Mouse (Mus musculus): ENCODE measurements around the gene Eng. TPM values are rescaled to one million over a fixed set of nuclear protein-coding genes. Genes with fewer than 3 reads are reported as not detected.

Gene Eng
- polyA plus RNA-seq, 1 experiment = 713 TPM

- 87% methylated on average over 10 of the region's 10 CpGs for WGBS
- no peak for TF ChIP-seq CTCF (IDR thresholded peaks at IDR 0.05; ENCODE audit: insufficient read depth, low read length)
- no peak for TF ChIP-seq POLR2A (IDR thresholded peaks at IDR 0.05; ENCODE audit: borderline replicate concordance, extremely low read depth, low read depth, low read length)
- no peak for DNase-seq
- Histone ChIP-seq H3K4me3 (replicated peaks; ENCODE audit: extremely low read depth, low read depth, low read length) (no peak overlapping the region), H3K4me1 (ENCODE audit: control insufficient read depth, insufficient read depth, low read length) (no peaks in the 10 kb centered on the region)
Observed at GRCm38 (mm10) chr2:32683701-32684100, 37.3 kb downstream of the Eng start.

DNA sequence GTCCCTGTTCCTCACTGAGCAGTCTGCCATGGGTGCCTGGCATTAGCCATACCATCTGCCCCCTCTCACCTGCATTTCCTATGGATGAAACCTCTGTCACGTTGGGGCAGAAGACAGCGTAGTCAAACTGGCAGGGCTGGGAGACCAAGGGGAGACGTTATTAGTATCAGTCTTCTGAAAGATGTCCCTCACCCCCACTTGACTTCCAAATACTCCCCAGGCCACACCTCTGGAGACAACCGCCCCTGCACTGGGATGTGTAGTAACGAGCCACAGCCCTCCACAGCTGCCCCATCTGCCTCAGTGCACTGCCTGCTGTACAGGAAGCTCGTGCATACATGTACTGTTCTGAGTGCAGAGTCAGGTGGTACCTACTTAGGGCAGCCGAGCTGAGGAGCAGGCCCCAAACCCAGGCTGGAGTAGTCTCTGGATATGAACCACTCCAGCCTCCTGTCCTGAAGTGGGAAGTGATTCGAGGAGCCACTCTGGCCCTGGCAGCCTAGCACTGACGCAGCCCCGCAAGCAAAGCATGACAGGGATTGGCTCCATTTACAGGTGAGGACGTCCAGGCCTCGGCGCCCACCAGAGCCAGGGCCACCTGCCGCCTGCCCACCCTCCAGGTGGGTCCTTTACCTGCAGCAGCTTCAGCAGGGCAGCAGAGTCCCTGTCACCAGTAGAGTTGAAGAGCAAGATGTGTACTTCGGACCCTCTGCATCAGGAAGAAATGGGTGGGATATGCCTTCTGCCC lies 38.5 kb downstream of the Eng start:
- WGBS = 78% methylated on average over 15 of the region's 15 CpGs
- no peak overlapping the region for H3K4me3 ChIP-seq (replicated peaks; ENCODE audit: extremely low read depth, low read depth, low read length)
- no peak for DNase-seq
- H3K4me1 ChIP-seq (ENCODE audit: control insufficient read depth, insufficient read depth, low read length) = no peaks in the 10 kb centered on the region
- no peak for TF ChIP-seq CTCF (IDR thresholded peaks at IDR 0.05; ENCODE audit: insufficient read depth, low read length)
- TF ChIP-seq POLR2A (IDR thresholded peaks at IDR 0.05; ENCODE audit: borderline replicate concordance, extremely low read depth, low read depth, low read length) = no peak

- no peaks in the 10 kb centered on the region for H3K4me1 ChIP-seq (ENCODE audit: control insufficient read depth, insufficient read depth, low read length)
- no peak for DNase-seq
- no peak for TF ChIP-seq CTCF (IDR thresholded peaks at IDR 0.05; ENCODE audit: insufficient read depth, low read length)
- no peak for TF ChIP-seq POLR2A (IDR thresholded peaks at IDR 0.05; ENCODE audit: borderline replicate concordance, extremely low read depth, low read depth, low read length)
- H3K4me3 ChIP-seq (replicated peaks; ENCODE audit: extremely low read depth, low read depth, low read length) = no peak overlapping the region
- WGBS = 82% methylated on average over 3 of the region's 3 CpGs
Observed at GRCm38 (mm10) chr2:32685807-32686206, 39.4 kb downstream of the Eng start.

- Histone ChIP-seq H3K4me3 (replicated peaks; ENCODE audit: extremely low read depth, low read depth, low read length) (no peak overlapping the region), H3K4me1 (ENCODE audit: control insufficient read depth, insufficient read depth, low read length) (no peaks in the 10 kb centered on the region)
- WGBS = 94% methylated on average over 6 of the region's 6 CpGs
- no peak for DNase-seq
- no peak for TF ChIP-seq CTCF (IDR thresholded peaks at IDR 0.05; ENCODE audit: insufficient read depth, low read length)
Observed at GRCm38 (mm10) chr2:32686640-32687039, 40.2 kb downstream of the Eng start.

GRCm38 (mm10) chr2:32687562-32687961 lies 41.2 kb downstream of the Eng start:
- Histone ChIP-seq H3K4me1 (ENCODE audit: control insufficient read depth, insufficient read depth, low read length) (no peaks in the 10 kb centered on the region), H3K4me3 (replicated peaks; ENCODE audit: extremely low read depth, low read depth, low read length) (no peak overlapping the region)
- no peak for DNase-seq
- WGBS = 95% methylated on average over 8 of the region's 8 CpGs
- TF ChIP-seq CTCF (IDR thresholded peaks at IDR 0.05; ENCODE audit: insufficient read depth, low read length) (no peak), POLR2A (IDR thresholded peaks at IDR 0.05; ENCODE audit: borderline replicate concordance, extremely low read depth, low read depth, low read length) (no peak)

- H3K4me3 ChIP-seq (replicated peaks; ENCODE audit: extremely low read depth, low read depth, low read length) = no peak overlapping the region
- 19% methylated on average over 5 of the region's 5 CpGs for WGBS
- peaks cover 8% of the 10 kb centered on the region for H3K4me1 ChIP-seq (ENCODE audit: control insufficient read depth, insufficient read depth, low read length)
- DNase-seq = peak; percentile 86
- no peak for TF ChIP-seq POLR2A (IDR thresholded peaks at IDR 0.05; ENCODE audit: borderline replicate concordance, extremely low read depth, low read depth, low read length)
- TF ChIP-seq CTCF (IDR thresholded peaks at IDR 0.05; ENCODE audit: insufficient read depth, low read length) = peak; percentile 100
Observed at GRCm38 (mm10) chr2:32689420-32689819, 43.0 kb downstream of the Eng start.

GRCm38 (mm10) chr2:32691041-32691440 lies 44.6 kb downstream of the Eng start:
- no peak for DNase-seq
- Histone ChIP-seq H3K4me1 (ENCODE audit: control insufficient read depth, insufficient read depth, low read length) (peaks cover 8% of the 10 kb centered on the region), H3K4me3 (replicated peaks; ENCODE audit: extremely low read depth, low read depth, low read length) (no peak overlapping the region)
- WGBS = 73% methylated on average over 11 of the region's 11 CpGs
- TF ChIP-seq CTCF (IDR thresholded peaks at IDR 0.05; ENCODE audit: insufficient read depth, low read length) = no peak
- no peak for TF ChIP-seq POLR2A (IDR thresholded peaks at IDR 0.05; ENCODE audit: borderline replicate concordance, extremely low read depth, low read depth, low read length)

- TF ChIP-seq POLR2A (IDR thresholded peaks at IDR 0.05; ENCODE audit: borderline replicate concordance, extremely low read depth, low read depth, low read length) = no peak
- no peak for TF ChIP-seq CTCF (IDR thresholded peaks at IDR 0.05; ENCODE audit: insufficient read depth, low read length)
- no peak overlapping the region for H3K4me3 ChIP-seq (replicated peaks; ENCODE audit: extremely low read depth, low read depth, low read length)
- peaks cover 8% of the 10 kb centered on the region for H3K4me1 ChIP-seq (ENCODE audit: control insufficient read depth, insufficient read depth, low read length)
- no peak for DNase-seq
- WGBS = 94% methylated on average over 14 of the region's 14 CpGs
Observed at GRCm38 (mm10) chr2:32692496-32692895, 46.1 kb downstream of the Eng start.

- TF ChIP-seq POLR2A (IDR thresholded peaks at IDR 0.05; ENCODE audit: borderline replicate concordance, extremely low read depth, low read depth, low read length) = no peak
- no peak for TF ChIP-seq CTCF (IDR thresholded peaks at IDR 0.05; ENCODE audit: insufficient read depth, low read length)
- Histone ChIP-seq H3K4me1 (ENCODE audit: control insufficient read depth, insufficient read depth, low read length) (peaks cover 8% of the 10 kb centered on the region), H3K4me3 (replicated peaks; ENCODE audit: extremely low read depth, low read depth, low read length) (peak overlapping the region; percentile 68)
- 14% methylated on average over 7 of the region's 7 CpGs for WGBS
- DNase-seq = peak; percentile 33
Observed at GRCm38 (mm10) chr2:32693282-32693681, 46.9 kb downstream of the Eng start.

DNA sequence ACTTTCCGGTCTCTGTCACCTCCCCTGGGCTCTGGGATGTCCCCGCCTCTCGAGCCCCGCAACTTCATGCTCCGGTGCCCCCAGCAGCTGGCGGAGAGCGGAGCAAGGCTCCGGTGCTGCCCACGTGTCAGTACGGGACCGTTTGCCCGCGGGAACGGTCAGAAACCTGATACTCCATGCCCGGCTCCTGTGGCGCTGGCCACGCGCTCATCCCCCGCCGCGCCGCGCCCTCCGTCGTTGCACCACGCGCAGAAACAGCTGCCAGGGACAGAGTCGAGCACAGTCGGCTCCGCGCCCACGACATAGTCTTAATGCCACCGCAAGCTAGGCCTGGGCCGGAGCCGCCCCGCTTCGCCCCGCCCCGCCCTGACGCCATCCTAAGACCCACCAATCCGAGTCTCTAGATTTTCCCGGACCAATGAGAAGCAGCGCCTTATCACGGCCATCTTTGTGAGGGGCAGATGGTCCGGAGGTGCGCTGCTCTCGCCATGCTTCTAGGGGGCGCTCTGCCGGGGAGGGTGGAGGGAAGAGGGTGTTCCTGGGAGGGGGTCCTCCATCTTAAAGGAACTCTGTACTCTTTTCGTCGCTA lies 47.5 kb downstream of the Eng start:
- TF ChIP-seq CTCF (IDR thresholded peaks at IDR 0.05; ENCODE audit: insufficient read depth, low read length) (peak; percentile 58), POLR2A (IDR thresholded peaks at IDR 0.05; ENCODE audit: borderline replicate concordance, extremely low read depth, low read depth, low read length) (peak; percentile 79; the same call in 1 of the 2 replicates)
- H3K4me1 ChIP-seq (ENCODE audit: control insufficient read depth, insufficient read depth, low read length) = peaks cover 8% of the 10 kb centered on the region
- DNase-seq = peak; percentile 91
- H3K4me3 ChIP-seq (replicated peaks; ENCODE audit: extremely low read depth, low read depth, low read length) = peak overlapping the region; percentile 68
- WGBS = under 1% methylated on average over 51 of the region's 51 CpGs
